Comparison of ENCODE assay signal across 8 mouse cellular contexts in genomic region chr11:117115346-117116219, GRCm38 (mm10). TPM values are rescaled to one million over a fixed set of nuclear protein-coding genes. Genes with fewer than 3 reads are reported as not detected.
A peak's percentile ranks its signal among the peaks of the same experiment; 100 is the strongest.
DNase-seq lines count a peak whose midpoint lies in the region; ATAC-seq and TF ChIP-seq lines count a peak whose summit lies in the region.

No protein-coding gene starts in this region.

- no peaks in the 10 kb centered on the region for H3K9me3 ChIP-seq in forebrain, embryonic 12.5 days
- no peaks in the 10 kb centered on the region for H3K9me3 ChIP-seq in hindbrain, postnatal 0 days (ENCODE audit: low read length)
- no peaks in the 10 kb centered on the region for H3K9me3 ChIP-seq in liver, postnatal 0 days (ENCODE audit: low read length)

- no peak for TF ChIP-seq POLR2A in thymus, adult 2 months (IDR thresholded peaks at IDR 0.05; ENCODE audit: control insufficient read depth, extremely low read depth, insufficient read depth, low read length, poor library complexity)
- no peak for TF ChIP-seq POLR2A in small intestine, adult 2 months (IDR thresholded peaks at IDR 0.05; ENCODE audit: low read depth, low read length)

- H3K27ac ChIP-seq in thymus, adult 2 months (ENCODE audit: control insufficient read depth, insufficient read depth, low read length): no peak overlapping the region
- peak overlapping the region; percentile 98 for H3K27ac ChIP-seq in forebrain, embryonic 12.5 days
- peak overlapping the region; percentile 97 for H3K27ac ChIP-seq in hindbrain, postnatal 0 days
- peak overlapping the region; percentile 99 for H3K27ac ChIP-seq in liver, postnatal 0 days (ENCODE audit: low read depth)
- H3K27ac ChIP-seq in small intestine, adult 2 months (ENCODE audit: insufficient read depth, low read depth, low read length): peak overlapping the region; percentile 57

- no peak for DNase-seq in thymus, adult 2 months
- no peak for DNase-seq in thymus, postnatal 0 days (ENCODE audit: low spot score)
- DNase-seq in hindbrain, postnatal 0 days (ENCODE audit: low spot score): peak; percentile 76
- no peak for DNase-seq in liver, postnatal 0 days
- no peak for DNase-seq in right cerebral cortex, postnatal 36 days (ENCODE audit: low spot score in 2 of 2)

- WGBS in thymus, adult 2 months: 4% methylated on average over 54 of the region's 54 CpGs
- WGBS in forebrain, embryonic 12.5 days: 1% methylated on average over 52 of the region's 54 CpGs
- under 1% methylated on average over 52 of the region's 54 CpGs for WGBS in hindbrain, postnatal 0 days
- 2% methylated on average over 49 of the region's 54 CpGs for WGBS in liver, postnatal 0 days (ENCODE audit: insufficient replicate concordance)
- under 1% methylated on average over 54 of the region's 54 CpGs for WGBS in small intestine, adult 2 months

- TF ChIP-seq EP300 in liver, postnatal 0 days (IDR thresholded peaks at IDR 0.05; ENCODE audit: low read depth): no peak

- H3K4me3 ChIP-seq in thymus, adult 2 months (ENCODE audit: control insufficient read depth, insufficient read depth, low read length): peak overlapping the region; percentile 72
- peak overlapping the region; percentile 86 for H3K4me3 ChIP-seq in forebrain, embryonic 12.5 days (replicated peaks)
- H3K4me3 ChIP-seq in hindbrain, postnatal 0 days (ENCODE audit: low read length): peak overlapping the region; percentile 64
- H3K4me3 ChIP-seq in liver, postnatal 0 days (ENCODE audit: low read depth, low read length): peak overlapping the region; percentile 93
- peak overlapping the region; percentile 74 for H3K4me3 ChIP-seq in small intestine, adult 2 months (ENCODE audit: low read depth, low read length)

- no peaks in the 10 kb centered on the region for H3K36me3 ChIP-seq in thymus, adult 2 months (ENCODE audit: control insufficient read depth, insufficient read depth, low read length)
- H3K36me3 ChIP-seq in forebrain, embryonic 12.5 days (replicated peaks): peaks cover 8% of the 10 kb centered on the region; the same call in 1 of the 2 replicates
- H3K36me3 ChIP-seq in hindbrain, postnatal 0 days (ENCODE audit: insufficient read depth, low read length): peaks cover 5% of the 10 kb centered on the region; the same call in 1 of the 2 replicates
- peaks cover 12% of the 10 kb centered on the region; the same call in 1 of the 2 replicates for H3K36me3 ChIP-seq in liver, postnatal 0 days (replicated peaks; ENCODE audit: insufficient read depth, low read length)
- H3K36me3 ChIP-seq in small intestine, adult 2 months (ENCODE audit: control insufficient read depth, insufficient read depth, low read length): peaks cover 12% of the 10 kb centered on the region

- peak overlapping the region; percentile 80 for H3K4me2 ChIP-seq in forebrain, embryonic 12.5 days
- H3K4me2 ChIP-seq in hindbrain, postnatal 0 days (ENCODE audit: low read depth, low read length): peak overlapping the region; percentile 69
- peak overlapping the region; percentile 94 for H3K4me2 ChIP-seq in liver, postnatal 0 days (ENCODE audit: low read depth, low read length)

- peak overlapping the region; percentile 86 for H3K9ac ChIP-seq in forebrain, embryonic 12.5 days
- peak overlapping the region; percentile 73 for H3K9ac ChIP-seq in hindbrain, postnatal 0 days (replicated peaks; ENCODE audit: low read length)
- H3K9ac ChIP-seq in liver, postnatal 0 days (replicated peaks): peak overlapping the region; percentile 93

- no peak for TF ChIP-seq CTCF in thymus, adult 2 months (IDR thresholded peaks at IDR 0.05; ENCODE audit: borderline replicate concordance, control insufficient read depth, extremely low read depth, insufficient read depth, low read length, poor library complexity)
- TF ChIP-seq CTCF in hindbrain, postnatal 0 days (IDR thresholded peaks at IDR 0.05; ENCODE audit: low read depth): no peak
- no peak for TF ChIP-seq CTCF in liver, postnatal 0 days (IDR thresholded peaks at IDR 0.05; ENCODE audit: low read depth)
- no peak for TF ChIP-seq CTCF in small intestine, adult 2 months (IDR thresholded peaks at IDR 0.05; ENCODE audit: extremely low read depth, insufficient read length, insufficient replicate concordance, low read depth, low read length)

- no peaks in the 10 kb centered on the region for H3K27me3 ChIP-seq in thymus, adult 2 months (ENCODE audit: control insufficient read depth, insufficient read depth, low read length)
- H3K27me3 ChIP-seq in forebrain, embryonic 12.5 days: no peaks in the 10 kb centered on the region
- no peaks in the 10 kb centered on the region for H3K27me3 ChIP-seq in hindbrain, postnatal 0 days (ENCODE audit: insufficient read depth, low read length)
- no peaks in the 10 kb centered on the region for H3K27me3 ChIP-seq in liver, postnatal 0 days (ENCODE audit: insufficient read depth, low read length)
- H3K27me3 ChIP-seq in small intestine, adult 2 months (ENCODE audit: control insufficient read depth, insufficient read depth, low read length): no peaks in the 10 kb centered on the region

- peak; percentile 10; the same call in 1 of the 2 replicates for ATAC-seq in cerebellum, adult (ENCODE audit: insufficient number of reproducible peaks, low FRiP score, low TSS enrichment)
- peak; percentile 75; the same call in 1 of the 2 replicates for ATAC-seq in forebrain, embryonic 12.5 days (ENCODE audit: low FRiP score)
- no peak for ATAC-seq in hindbrain, postnatal 0 days
- ATAC-seq in liver, postnatal 0 days: no peak; the same call in 1 of the 2 replicates

- H3K4me1 ChIP-seq in thymus, adult 2 months (replicated peaks; ENCODE audit: control insufficient read depth, insufficient read depth, low read length): peaks cover 40% of the 10 kb centered on the region
- peaks cover 55% of the 10 kb centered on the region for H3K4me1 ChIP-seq in forebrain, embryonic 12.5 days
- H3K4me1 ChIP-seq in hindbrain, postnatal 0 days (ENCODE audit: insufficient read depth, low read length): peaks cover 32% of the 10 kb centered on the region
- H3K4me1 ChIP-seq in liver, postnatal 0 days (ENCODE audit: insufficient read depth): peaks cover 41% of the 10 kb centered on the region
- peaks cover 28% of the 10 kb centered on the region for H3K4me1 ChIP-seq in small intestine, adult 2 months (ENCODE audit: control insufficient read depth, insufficient read depth, insufficient read length, low read length)

RNA-seq across cellular contexts. Expression of gene Sec14l1, which starts 0.6 kb away (rescaled TPM):
- 75.6 and 84.8 TPM in 2 replicates for polyA plus RNA-seq in thymus, adult 2 months (2012; rRNA removed)
- polyA plus RNA-seq in thymus, postnatal 0 days (2015; fragmentation: Nextera tagmentation; extraction: Ambion mirVana): 35.9 and 37.7 TPM in 2 replicates
- 67.2 and 67.6 TPM in 2 replicates for polyA plus RNA-seq in forebrain, embryonic 12.5 days (2016; fragmentation: Nextera tagmentation; extraction: Ambion mirVana)
- 69.1 and 74.1 TPM in 2 replicates for total RNA-seq in hindbrain, postnatal 0 days (2014; rRNA removed)
- 47.0 and 47.3 TPM in 2 replicates for polyA plus RNA-seq in hindbrain, postnatal 0 days (2015; fragmentation: Nextera tagmentation; extraction: Ambion mirVana)
- polyA plus RNA-seq in liver, postnatal 0 days (2015; fragmentation: Nextera tagmentation; extraction: Ambion mirVana): 8.2 and 9.2 TPM in 2 replicates
- 32.6 and 49.2 TPM in 2 replicates for polyA plus RNA-seq in small intestine, adult 2 months (2012; rRNA removed)

Comparison
In these comparisons a context has a peak if more than half of its experiments do, and no peak if none do; other contexts are left out.
1. ATAC-seq: peak in cerebellum, adult (single experiment) and forebrain, embryonic 12.5 days (single experiment); none in hindbrain, postnatal 0 days (single experiment) and liver, postnatal 0 days (single experiment).
2. Peak in every context shown above with its lines, with median percentiles within 50 percentile points of each other: H3K4me3 ChIP-seq, H3K4me2 ChIP-seq and H3K9ac ChIP-seq.